Mouse (Mus musculus): ENCODE measurements around the gene Taf13. TPM values are rescaled to one million over a fixed set of nuclear protein-coding genes. Genes with fewer than 3 reads are reported as not detected.

The Taf13 gene
- total RNA-seq, 4 experiments from 2014 or later = 18.6 to 30.2 (median 25.3) TPM

DNA sequence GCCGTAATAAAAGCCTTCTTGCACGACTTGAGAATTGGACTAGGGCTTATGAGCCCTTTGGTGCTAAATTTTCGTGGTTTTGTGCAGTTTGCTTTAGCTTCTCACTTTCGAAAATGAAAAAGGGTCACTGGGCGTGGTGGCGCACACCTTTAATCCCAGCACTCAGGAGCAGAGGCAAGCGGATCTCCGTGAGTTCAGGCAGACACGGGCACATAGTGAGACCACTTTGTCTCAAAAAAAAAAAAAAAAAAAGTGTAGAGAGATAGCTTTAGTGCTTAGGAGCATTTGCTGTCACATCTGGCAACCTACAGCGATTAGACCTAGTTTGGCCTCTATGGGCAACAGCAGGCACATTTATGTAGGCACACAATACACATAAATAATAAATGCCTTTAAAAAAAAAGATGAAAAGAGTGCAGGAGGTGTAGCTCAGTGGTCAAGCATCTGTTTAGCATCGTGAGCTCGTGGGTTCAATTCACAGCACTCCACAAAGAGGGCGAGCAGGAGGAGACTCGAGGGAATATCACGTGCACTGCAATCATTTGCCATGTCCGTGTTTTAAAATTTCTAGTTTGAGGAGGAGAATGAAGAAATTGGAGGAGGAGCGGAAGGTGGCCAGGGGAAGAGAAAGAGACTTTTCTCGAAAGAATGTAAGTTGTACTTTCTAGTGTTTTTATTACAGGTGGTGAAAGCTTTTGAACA, 962 bp downstream of the Taf13 start:
- DNase-seq (ENCODE audit: low spot score in 2 of 2) = no peak

GRCm38 (mm10) chr3:108574018-108574417, 2.5 kb downstream of the Taf13 start:
- no peak for DNase-seq (ENCODE audit: low spot score in 2 of 2)

GRCm38 (mm10) chr3:108584580-108584979, 13.1 kb downstream of the Taf13 start:
- DNase-seq (ENCODE audit: low spot score in 2 of 2) = no peak

DNA sequence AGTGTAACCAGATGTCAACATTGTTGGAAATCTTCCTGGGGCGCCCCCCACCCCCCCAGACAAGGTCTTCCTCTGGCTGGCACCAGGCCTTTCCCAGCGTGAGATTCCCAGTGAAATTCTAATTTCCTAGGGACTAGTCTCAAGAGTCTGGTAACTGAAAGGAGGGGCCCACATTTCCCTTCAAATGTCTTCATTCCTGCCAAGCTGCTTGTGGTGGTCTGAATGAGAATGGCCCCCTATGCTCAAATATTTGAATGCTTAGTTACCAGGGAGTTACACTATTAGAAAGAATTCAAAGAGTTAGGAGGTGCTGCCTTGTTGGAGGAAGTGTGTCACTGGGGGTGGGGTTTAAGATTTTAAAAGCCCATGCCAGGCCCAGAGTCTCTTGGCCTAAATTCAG, 16.9 kb downstream of the Taf13 start:
- no peak for DNase-seq (ENCODE audit: low spot score in 2 of 2)

DNA sequence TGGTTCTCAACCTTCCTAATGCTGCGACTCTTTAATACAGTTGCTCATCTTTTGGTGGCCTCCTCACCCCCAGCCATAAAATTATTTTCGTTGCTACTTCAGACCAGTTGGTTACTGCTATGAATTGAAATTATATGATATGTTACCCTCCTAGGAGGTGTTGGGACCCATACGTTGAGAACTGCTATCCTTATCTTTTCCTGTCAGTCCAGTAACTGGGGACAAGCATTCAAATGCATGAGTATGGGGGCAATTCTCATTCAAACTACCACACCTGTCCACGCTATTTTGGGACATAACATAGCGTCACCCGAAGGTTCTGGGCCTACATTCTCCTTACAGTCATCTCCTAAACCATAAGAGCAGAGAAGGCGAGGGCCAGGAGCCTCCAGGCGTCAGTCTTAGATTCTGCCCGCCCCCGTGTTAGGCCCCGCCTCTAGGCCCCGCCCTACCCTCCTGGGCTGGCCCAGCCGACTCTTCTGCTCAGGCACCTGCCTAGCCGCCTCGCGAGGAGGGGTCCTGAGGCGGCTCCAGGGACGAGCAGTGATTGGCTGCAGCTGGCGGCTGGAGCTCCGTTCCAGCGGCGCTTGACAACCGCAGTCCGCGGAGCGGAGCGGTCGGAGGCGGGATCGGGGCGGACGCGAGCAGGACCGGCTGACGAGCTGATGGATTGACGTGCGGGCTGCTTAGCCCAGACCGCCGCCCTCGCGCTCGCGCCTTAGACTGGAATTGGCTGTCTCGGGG, 19.5 kb downstream of the Taf13 start, which contains the start of gene Wdr47:
Gene Wdr47 (plus strand): TSS at position 494 of the 744 bp plus-strand sequence.
- peak; percentile 92 to 95 for DNase-seq (ENCODE audit: low spot score in 2 of 2)

GRCm38 (mm10) chr3:108591530-108592522, 20.3 kb downstream of the Taf13 start:
- DNase-seq (ENCODE audit: low spot score in 2 of 2) = peak in 1 of 2 experiments; percentile 27

- DNase-seq (ENCODE audit: low spot score in 2 of 2) = no peak
Observed at GRCm38 (mm10) chr3:108608906-108609305, 37.4 kb downstream of the Taf13 start.

Small RNA genes within 50 kb of the gene (microRNA-seq; reads per million reads assigned to microRNA genes)
- not detected for gene Gm22860

Other genes starting within 250 kb of the Taf13 start
- gene Mybphl, start 206.8 kb upstream of the Taf13 start, total RNA-seq (2022) = not detected
- not detected for gene Psrc1, start 187.9 kb upstream of the Taf13 start, total RNA-seq (2022)
- gene Celsr2, start 156.1 kb upstream of the Taf13 start, total RNA-seq (2022) = 10 to 100 TPM in 2 of 4 experiments, 1 to 10 TPM in 2; 8.9 to 12.5 (median 9.6) TPM
- gene Sars, start 126.5 kb upstream of the Taf13 start, total RNA-seq (2022) = 100 to 1,000 TPM; 106 to 124 (median 111) TPM
- not detected for gene 1700013F07Rik, start 37.5 kb upstream of the Taf13 start, total RNA-seq (2022)
- gene 5330417C22Rik, start 35.2 kb upstream of the Taf13 start, total RNA-seq (2022) = under 1 TPM in 2 of 4 experiments, not detected in 2; 0.19 to 0.31 TPM
- 10 to 100 TPM; 14.8 to 16.5 (median 16.1) TPM for gene Tmem167b, start 9.2 kb upstream of the Taf13 start, total RNA-seq (2022)
- gene Wdr47, start 19.6 kb downstream of the Taf13 start, total RNA-seq (2022) = 1 to 10 TPM; 3.5 to 7.7 (median 5.0) TPM
- 10 to 100 TPM; 33.9 to 45.3 (median 37.3) TPM for gene Clcc1, start 82.2 kb downstream of the Taf13 start, total RNA-seq (2022)
- 1 to 10 TPM in 1 of 4 experiments, under 1 TPM in 3; 0.56 to 1.2 (median 0.74) TPM for gene Gpsm2, start 150.6 kb downstream of the Taf13 start, total RNA-seq (2022)
- gene Aknad1, start 168.0 kb downstream of the Taf13 start, total RNA-seq (2022) = under 1 TPM; 0.11 to 0.34 (median 0.15) TPM

All from gastrocnemius, adult 8-10 months (tissue).